Mouse (Mus musculus) myocyte (in vitro differentiated cells): ENCODE data around the gene Cbwd1.

Experiments
- CEBPB ChIP-seq: IDR thresholded peaks from 2 replicates; pipeline ENCODE4 v1.6.1; 2011; ENCODE audit warnings: mild to moderate bottlenecking, moderate library complexity; ENCODE audit not compliant: poor library complexity, insufficient read depth, severe bottlenecking
- E2F4 ChIP-seq: IDR thresholded peaks from one replicate; pipeline ENCODE4 v1.6.1; 2011; ENCODE audit warnings: mild to moderate bottlenecking, control low read depth, moderate library complexity; ENCODE audit not compliant: insufficient read depth
- MAX ChIP-seq: IDR thresholded peaks from one replicate; pipeline ENCODE4 v1.6.1; 2011; ENCODE audit warnings: low read depth, mild to moderate bottlenecking, control low read depth
- MYOG ChIP-seq, 3 experiments: IDR thresholded peaks; one replicate each; pipeline ENCODE4 v1.6.1; 2011; ENCODE audit warnings: control low read depth in 2 of 3, low read depth in 2 of 3, mild to moderate bottlenecking in 2 of 3; ENCODE audit not compliant: insufficient read length in 2 of 3, control insufficient read depth in 1 of 3, insufficient read depth in 1 of 3
- POLR2A ChIP-seq: IDR thresholded peaks from one replicate; pipeline ENCODE4 v1.6.1; 2011; ENCODE audit warnings: low read depth, mild to moderate bottlenecking, control low read depth, moderate library complexity; ENCODE audit not compliant: insufficient read length
- POLR2AphosphoS2 ChIP-seq: IDR thresholded peaks from one replicate; pipeline ENCODE4 v1.6.1; 2011; ENCODE audit warnings: low read depth, control low read depth; ENCODE audit not compliant: insufficient read length
- SRF ChIP-seq: IDR thresholded peaks from one replicate; pipeline ENCODE4 v1.6.1; 2011; ENCODE audit warnings: low read depth; ENCODE audit not compliant: control insufficient read depth, insufficient read length
- TCF12 ChIP-seq: IDR thresholded peaks from one replicate; pipeline ENCODE4 v1.6.1; 2011; ENCODE audit warnings: mild to moderate bottlenecking, control low read depth; ENCODE audit not compliant: poor library complexity, insufficient read depth, severe bottlenecking

- TF ChIP-seq CEBPB: no peak
- TF ChIP-seq POLR2A: no peak
- no peak for TF ChIP-seq E2F4
- no peak for TF ChIP-seq MYOG (IDR thresholded peaks at IDR 0.05; ENCODE audit: control insufficient read depth in 1 of 3, insufficient read depth in 1 of 3, insufficient read length in 2 of 3, low read depth in 2 of 3)
- no peak for TF ChIP-seq MAX
- no peak for TF ChIP-seq TCF12
- TF ChIP-seq SRF: no peak
- TF ChIP-seq POLR2AphosphoS2: no peak
Measured at GRCm38 (mm10) chr19:24885504-24885903, 75.9 kb downstream of the Cbwd1 start.
